Mouse (Mus musculus): ENCODE results near the gene Sec63.

Sec63 gene

DNA sequence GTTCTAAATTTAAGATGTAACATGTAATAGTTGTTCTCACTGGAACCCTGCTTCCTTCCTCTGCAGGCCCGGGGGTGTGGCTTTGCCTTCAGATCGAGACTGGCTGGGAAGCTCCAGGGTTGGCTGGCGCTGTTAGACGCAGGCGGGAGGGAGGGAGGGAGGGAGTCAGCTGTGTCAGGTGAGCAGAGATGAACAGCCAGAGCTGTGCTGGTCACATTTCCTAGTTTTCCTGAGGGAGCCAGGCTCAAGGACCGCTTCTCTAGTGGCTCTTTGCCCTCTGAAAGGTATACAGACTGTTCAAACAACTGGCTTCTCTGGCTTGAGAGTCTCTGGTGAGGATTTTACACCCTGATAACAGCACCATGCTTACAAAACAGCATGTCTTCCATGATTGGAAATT is 69.1 kb downstream of the Sec63 start:
- no peak for DNase-seq (ENCODE audit: low spot score)

DNA sequence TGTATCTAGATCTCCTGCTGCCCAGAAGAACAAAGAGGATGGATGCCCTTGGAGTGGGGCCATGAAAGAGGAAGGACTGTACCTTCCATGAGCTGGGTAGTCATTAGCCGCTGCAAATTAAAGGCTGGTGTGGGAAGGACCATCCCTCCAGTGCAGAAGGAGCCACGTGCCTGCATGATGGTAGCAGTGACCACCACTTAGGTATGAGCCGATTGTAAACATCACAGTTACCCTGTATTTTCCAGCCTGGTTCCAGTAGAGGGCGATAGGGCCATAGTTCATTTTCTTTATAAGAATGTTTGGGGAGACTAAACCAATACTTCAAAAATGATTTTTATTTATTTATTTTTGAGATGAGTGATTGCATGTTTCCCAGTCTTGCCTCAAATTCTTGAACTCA is 71.4 kb downstream of the Sec63 start:
- no peak for DNase-seq (ENCODE audit: low spot score)

DNA sequence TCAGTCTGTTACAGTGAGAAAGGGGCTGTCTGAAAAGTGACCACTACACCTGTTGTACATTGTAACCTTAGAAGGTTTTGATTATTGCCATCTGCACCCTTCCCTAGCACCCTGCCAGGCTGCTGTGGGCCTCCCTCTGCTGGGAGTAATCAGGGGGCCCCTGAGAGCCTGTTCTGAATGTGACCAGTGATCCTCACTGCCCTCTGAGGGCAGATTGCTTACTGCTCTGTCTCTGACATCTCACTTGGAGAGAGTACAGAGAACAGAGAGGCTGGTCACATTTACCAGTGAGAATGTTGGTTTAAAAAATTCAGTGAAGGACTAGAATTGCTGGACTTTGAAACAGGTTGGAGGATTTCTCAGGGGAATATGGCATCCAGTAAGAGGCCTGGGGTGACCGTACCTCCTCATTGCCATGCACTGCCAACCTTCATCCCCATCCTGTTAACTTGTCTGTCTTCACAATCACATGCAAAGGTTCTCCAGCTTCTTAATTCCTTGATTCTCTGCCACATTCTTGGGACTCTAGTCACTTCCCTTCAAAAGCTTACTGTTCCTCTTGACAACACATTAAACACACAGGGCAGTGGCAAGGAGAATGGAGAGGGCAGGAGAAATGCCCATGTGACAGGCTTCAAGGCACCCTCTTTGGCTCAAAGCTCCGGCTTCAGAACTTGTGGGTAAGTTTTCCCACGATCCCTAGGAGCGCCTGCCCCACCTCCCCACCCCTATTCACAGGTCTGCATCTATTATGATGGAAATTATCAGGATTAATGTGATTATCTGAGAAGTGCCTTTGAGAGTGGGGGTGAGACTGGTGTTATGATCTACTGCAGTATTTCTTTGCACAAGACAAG is 72.8 kb downstream of the Sec63 start:
- no peak for DNase-seq (ENCODE audit: low spot score)

DNA sequence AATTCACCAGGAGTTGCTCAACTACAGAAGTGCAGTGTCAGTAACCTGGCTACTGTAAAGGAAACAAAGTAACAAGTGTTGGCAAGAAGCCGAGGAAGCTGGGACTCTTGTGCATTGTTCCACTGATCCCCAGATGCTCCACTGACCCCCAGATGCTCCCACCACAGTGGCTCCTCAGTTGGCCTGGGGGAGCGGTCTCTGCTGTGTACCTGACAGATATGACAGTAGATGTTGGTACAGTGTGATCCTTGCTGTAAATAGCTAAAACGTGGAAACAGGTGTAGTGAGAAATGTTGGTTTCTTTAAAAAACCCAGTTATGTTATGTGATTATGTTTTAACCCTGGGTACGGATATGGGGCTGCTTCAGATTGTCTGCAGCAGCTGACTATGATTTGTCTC is 76.8 kb downstream of the Sec63 start:
- no peak for DNase-seq (ENCODE audit: low spot score)

DNA sequence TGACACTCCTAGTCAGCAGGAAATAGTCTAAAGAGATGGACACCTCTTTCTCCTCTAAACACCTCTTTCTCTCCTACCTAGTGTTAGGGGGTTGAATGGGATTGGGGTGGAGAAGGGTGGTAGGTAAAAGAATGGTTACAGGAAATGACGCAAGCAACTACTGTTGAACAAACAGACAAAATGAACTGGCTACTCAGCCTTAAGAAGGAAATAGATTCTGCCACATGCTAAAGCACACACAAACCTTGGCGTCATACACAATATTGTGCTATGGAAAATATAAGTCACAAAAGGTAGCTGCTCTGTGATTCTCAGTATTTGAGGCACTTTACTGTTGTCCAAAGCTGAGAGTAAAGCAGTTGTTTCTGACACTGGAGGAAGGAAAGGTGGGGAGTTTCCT is 77.4 kb downstream of the Sec63 start:
- DNase-seq (ENCODE audit: low spot score), result no peak

DNA sequence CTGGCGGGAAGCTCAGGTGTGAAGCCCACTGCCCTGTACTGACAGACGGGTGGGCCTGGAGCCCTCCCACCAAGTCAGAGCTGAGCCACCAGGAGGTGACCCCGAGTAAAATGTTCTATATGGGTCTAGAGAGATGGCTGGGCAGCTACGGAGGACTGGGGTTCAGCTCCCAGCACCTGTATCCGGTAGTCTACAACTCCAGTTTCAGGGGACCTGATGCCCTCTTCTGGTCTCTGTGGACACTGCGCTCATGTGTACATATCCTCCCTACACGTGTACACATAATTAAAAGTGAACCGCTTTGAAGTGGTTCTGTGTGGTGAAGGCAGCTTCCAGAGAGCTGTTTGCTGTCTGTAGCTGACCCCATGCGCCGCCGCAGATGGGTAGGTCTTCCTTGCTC is 78.7 kb downstream of the Sec63 start:
- no peak for DNase-seq (ENCODE audit: low spot score)

DNA sequence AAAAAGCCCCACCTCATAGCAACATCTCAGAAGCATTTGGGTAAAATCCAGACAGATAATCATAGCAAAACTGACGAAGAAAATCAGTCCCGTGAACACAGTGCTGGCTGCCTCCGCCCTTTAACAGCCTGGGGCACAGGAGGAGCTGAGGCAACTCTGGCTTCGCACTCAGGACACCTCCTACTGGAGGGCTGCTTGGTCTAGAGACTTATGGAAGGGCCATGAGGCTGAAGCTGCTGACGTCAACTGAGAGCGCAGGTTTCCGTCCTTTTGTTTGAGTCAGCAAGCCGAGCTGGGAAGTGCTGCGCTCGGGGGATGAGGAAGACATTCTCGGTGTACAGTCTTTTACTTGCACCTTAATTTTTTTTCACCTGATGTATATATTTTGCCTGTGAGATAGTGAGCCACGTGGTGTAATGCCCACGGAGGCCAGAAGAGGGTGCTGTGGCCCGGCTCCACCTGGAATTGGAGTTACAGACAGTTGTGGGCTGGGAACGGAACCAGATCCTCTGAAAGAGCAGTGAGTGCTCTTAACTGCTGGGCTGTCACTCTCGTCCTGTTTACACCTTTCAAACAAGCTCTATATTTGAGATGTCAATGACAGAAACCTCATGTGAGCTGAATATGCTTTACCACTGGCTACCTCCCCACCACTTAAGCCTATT is 80.4 kb downstream of the Sec63 start:
- DNase-seq (ENCODE audit: low spot score), result no peak

DNA sequence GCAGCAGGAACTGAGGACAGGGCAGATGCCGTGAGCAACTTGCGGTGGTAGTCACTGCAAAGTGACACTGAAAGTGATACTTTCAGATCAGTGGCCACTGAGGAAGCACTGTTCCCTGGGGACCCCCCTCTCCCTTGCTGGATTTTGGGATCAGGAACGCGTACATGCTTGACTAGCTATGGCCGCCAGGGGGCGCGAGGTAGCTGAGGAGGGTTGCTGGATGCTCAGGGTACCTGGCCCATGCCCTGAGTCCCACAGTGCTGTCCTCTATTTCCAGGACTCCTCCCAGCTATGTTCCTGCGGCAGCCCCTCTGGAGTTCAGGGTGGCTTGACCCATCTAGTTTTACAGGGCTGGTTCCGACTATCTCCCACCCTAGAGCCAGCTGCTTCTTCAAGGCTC is 81.1 kb downstream of the Sec63 start:
- DNase-seq (ENCODE audit: low spot score), result no peak

DNA sequence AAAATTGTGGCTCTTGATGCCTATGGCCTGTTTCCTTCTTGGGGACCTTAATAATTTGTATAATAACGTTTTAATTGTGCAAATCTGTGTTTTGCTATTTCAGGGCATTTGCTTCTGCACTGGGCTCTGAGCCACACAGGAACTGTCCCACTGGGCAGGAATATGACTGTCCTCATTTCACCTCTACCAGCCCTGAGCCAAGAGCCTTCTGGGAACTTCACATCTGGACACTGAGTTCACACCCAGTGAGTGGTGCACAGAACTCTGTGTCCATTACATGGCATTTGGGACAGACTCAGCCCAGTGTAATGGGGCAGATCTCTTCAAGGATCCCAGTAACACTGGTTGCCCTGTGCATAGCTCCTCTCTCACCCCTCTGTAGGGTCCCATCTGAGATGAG is 82.1 kb downstream of the Sec63 start:
- no peak for DNase-seq (ENCODE audit: low spot score)

DNA sequence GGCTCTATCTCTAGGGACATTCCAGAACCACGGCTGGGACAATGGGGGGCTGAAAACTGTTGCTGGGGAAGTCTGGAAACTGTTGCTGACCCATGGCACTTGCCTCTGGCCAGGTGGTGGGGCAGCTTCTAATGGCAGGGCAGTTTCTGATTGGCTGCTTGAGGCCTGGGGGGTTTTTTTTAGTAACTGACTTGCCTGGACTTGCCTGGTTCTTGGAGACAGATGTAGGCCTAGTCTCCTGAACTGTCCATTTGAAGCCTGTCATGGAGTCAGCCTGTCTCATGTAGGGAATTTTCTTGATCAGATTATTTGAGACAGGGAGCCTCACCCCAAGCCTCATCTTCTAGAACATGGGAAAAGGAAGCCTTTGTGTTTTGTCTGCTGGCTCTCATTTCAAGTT is 84.2 kb downstream of the Sec63 start:
- DNase-seq (ENCODE audit: low spot score), result no peak

DNA sequence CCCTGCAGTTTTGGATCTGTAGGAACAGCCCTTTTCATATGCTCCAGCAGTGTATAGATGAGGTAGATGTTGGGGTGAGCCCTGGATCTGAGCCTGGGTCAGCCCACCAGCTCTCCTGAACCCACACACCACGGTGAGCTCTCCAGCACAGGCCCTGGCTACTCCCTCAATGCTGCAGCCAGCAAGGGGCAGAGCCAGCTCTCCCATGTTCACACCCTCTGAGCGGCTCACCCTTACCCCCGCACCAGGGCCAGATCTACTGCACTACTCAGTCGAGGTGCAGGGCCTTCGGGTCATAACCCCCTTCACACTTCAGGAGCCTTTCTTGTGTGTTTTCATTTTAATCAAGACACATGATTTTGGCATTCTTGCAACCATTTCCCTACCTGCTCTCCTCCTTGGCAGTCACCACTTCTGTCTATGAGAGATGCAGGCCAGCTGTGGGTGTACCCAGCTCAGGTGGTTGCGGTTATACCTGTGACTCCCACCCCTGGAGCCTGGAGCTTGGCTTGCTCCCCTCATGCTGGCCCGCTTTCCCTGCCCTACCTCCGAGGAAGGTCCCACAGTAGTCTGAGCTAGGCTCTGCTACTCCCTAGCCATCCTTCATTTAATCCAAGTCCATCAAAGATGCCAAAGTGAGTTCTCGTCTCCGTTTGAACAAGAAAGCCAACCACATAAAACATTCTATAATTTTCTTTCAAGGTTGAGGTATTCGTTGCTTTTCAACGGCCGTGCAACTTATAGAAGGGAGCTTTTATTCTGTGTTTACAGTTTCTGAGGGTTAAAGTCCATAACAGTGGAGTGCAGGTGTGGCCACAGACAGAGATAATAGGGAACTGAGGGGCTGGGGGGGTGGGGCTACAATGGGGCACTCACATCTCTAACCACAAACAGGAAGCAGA is 87.1 kb downstream of the Sec63 start:
- no peak for DNase-seq (ENCODE audit: low spot score)

DNA sequence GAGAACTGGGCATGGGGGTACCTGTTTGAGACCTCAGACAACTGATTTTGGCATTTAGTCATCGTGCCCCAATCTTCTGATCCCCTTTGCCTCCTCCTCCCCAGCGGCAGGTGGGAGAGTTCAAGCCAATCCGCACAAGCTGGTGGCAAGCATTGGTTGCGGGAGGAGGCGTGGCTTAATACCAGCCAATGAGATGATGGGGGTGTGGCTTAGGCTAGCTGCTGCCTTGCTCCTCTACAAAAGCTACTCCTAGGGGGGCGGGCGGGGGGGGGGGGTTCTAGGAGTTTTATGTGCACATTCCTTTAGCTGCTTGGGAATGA is 87.7 kb downstream of the Sec63 start:
- DNase-seq (ENCODE audit: low spot score), result no peak

DNA sequence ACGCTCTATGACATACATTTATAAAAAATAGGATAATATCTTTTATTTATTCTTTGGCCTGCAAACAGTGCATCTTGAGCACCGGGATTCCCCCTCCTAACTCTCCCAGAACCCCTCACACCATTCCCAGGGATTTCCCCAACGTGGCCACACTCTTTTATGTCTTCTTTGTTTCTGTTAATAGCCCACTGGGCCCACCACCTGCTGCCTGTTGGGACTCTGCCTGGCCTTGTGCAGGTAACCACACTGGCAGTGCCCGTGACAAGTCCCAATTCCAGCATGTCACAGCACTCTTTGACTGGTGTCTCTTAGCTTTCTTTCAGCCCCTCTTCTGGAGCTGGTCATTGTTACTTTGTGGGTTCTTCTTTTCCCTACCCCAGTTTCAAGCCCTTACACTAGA is 93.5 kb downstream of the Sec63 start:
- no peak for DNase-seq (ENCODE audit: low spot score)

DNA sequence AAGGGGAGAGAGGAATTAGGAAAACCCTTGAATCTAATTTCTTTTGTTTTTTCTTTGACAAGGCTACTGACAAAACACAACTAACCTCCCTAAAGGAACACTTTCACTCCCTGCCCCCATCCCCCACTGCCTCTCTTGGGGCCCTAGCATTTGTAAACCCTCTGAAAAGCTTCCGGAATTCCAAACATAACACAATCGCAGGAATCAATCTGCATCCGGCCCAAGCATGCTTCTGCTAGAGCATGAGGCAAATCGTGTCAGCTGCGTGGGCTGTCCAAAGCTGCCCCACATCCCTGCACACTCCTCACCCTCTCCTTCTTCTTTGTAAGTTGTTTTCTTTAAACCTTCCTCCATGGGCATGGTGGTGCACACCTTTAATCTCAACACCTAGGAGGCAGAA is 94.0 kb downstream of the Sec63 start:
- no peak for DNase-seq (ENCODE audit: low spot score)

DNA sequence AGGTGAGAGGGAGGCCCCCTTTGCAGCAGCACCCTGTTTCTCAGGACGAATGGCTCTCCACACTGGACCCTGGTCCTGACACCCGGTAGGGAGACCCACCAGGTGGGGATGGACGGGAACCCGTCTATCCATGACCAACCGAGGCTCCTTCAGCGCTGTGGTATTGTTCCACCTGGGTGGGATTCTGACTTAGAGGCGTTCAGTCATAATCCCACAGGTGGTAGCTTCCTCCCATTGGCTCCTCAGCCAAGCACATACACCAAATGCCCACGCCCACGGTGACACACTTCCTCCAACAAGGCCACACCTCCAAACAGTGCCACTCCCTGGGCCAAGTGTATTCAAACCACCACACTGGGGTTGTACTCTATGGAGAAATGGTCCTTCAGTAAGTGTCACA is 95.3 kb downstream of the Sec63 start:
- DNase-seq (ENCODE audit: low spot score), result no peak

DNA sequence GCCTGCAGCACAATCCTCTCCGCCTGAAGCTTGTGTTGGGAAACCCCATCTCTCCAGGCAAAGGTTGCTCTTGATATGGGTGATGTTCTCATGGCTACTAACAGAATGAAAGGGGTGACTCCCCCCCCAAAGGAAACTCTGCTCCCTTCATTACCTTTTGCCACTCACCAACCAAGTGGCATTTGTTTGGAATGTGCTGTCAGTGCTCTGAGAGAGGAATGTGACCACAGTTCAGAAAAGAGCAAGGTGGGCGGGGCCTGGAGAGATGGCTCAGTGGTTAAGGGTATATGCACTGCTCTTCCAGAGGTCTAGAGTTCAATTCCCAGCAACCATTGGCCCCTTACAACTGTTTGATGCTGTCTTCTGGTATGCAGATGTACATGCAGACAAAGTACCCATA is 95.7 kb downstream of the Sec63 start:
- no peak for DNase-seq (ENCODE audit: low spot score)

DNA sequence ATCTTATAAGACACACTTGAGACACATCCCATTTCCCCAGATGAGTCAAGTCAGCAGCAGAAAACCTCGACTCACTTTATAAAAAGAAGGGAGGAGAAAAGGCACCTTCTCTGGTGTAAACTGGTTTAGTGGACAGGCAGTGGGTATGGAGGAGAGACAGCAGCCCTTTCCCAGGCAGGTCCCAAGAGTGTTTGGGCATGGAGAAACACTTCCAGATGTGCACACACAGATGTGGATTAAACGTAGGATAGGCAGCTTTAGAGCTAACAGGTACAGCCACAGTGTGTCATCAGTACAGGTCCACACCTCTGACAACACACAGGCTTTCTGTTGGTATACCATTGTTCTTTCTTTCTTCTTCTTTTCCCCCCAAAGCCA is 98.5 kb downstream of the Sec63 start:
- DNase-seq (ENCODE audit: low spot score), result no peak

DNA sequence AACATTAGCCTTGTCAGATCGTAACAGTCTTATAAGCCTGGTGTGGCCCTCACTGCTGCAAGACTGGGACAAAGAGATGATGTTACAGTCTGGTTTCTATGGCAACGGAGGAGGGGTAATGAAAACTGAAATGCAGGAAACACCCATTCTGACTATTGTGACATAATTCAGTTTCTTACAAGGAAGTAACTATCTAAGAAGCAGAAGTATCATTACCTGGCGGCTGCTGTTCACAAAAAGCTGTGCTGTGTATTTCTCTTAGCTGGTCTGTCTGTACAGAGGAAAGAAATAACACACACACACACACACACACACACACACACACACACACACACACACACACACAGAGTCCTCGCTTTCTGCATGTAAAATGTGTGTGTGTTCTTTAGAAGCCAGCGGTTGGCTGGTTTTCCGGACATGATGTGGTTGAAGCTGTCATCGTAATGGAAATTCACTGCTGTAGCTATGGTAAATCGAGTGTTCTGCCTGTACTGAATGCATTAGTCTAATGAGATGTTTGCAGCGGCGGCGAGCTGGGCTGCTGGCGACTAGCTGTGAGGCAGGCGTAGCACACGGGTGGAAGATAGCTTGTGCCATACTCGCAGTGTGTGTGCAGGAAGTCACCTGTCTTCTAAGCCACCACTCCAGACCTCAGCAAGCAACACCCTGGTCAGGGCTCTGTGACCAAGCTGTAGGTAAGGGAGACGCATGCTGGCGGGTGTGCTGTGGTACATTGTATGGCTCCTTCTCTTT is 99.0 kb downstream of the Sec63 start, which contains the start of gene Scml4:
Gene Scml4 (plus strand): TSS at position 212 of the 753 bp plus-strand sequence.
- DNase-seq (ENCODE audit: low spot score), result no peak

DNA sequence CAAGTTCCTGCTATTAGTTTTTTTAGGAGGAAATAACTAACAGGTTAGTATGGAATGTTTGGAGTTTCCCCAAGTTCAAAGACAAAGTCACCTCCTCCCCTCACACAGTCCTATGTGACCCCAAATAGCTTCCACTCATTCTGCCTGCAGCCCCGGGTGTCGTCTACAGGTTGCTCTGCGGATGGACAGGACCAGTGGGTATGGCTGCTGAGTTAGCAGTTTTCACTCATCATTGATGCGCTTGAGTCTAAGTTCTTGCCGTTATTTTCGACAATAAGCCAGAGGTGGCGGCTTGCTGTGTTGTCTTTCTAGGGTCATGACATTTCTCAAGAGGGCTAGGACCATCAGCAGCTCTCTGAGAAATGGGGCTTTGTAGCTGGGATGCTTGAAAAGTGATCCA is 100.2 kb downstream of the Sec63 start:
- no peak for DNase-seq (ENCODE audit: low spot score)

DNA sequence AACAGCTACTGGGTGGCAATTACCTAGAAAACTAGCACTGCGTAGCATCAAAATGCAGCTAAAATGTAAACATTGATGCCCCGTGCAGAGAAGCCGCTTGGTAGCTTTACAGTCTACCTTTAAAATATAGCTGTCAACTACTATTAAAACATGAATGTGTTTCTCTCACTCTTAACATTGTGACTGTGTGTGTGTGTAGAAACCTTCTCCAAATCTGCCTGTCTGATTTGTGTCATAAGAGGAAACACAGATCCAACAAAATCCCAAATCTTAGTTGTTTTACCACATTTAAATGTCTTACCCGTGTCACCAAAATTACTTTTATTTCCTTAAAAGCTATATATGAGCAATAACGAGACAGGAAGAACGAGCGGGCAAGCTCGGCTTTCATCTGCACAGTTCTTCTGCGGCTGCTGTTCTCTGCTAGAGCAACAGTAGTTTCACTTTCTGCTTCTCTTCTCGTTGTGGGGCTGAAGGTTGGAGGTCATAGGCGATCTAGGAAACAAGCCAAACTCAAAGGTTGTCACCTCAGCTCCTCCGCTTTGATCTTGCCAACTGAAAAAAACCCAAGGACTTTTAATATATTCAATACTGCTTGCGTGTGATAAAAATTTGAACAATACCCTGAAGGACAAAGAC is 100.9 kb downstream of the Sec63 start:
- no peak for DNase-seq (ENCODE audit: low spot score)

DNA sequence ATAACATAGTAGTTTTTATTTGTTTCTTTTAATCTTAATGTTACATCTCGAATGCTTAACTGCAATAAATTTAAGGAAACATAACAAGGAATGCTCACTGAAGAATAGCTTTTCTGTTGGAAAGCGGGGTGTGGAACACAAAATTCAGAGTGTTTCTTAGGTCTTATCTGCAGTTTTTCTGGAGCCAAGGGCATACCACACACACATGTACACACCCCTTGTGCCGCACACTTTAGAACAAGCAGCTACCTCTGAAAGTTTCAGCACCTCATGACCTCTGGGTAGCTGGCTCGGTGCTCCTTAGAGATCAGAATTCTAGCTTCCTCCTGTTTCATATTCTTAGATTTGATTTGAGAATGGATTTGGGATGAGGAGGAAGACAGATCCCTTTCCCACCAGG is 101.5 kb downstream of the Sec63 start:
- no peak for DNase-seq (ENCODE audit: low spot score)
